Mouse (Mus musculus) spleen, postnatal 14 days (tissue): ENCODE data around the gene Slc22a4.
A peak's percentile ranks its signal among the peaks of the same experiment; 100 is the strongest.

Experiments
- DNase-seq, 2 experiments: peaks; one replicate each; pipeline ENCODE4 v3.0.0; 2021 to 2022; ENCODE audit warnings: low spot score in 2 of 2

The Slc22a4 gene

GRCm38 (mm10) chr11:54028044-54028951 lies at the start of gene Slc22a4:
Slc22a4 (minus strand) TSS chr11:54028090.
- DNase-seq = peak; percentile 78 to 79

GRCm38 (mm10) chr11:54076101-54076500 lies 48.2 kb upstream of the Slc22a4 start:
- DNase-seq = no peak

GRCm38 (mm10) chr11:54075353-54075752 lies 47.5 kb upstream of the Slc22a4 start:
- peak in 1 of 2 experiments; percentile 4 for DNase-seq

- DNase-seq = peak in 1 of 2 experiments; percentile 5
Observed at GRCm38 (mm10) chr11:54073291-54073690, 45.4 kb upstream of the Slc22a4 start.

GRCm38 (mm10) chr11:54071726-54072445 lies 44.0 kb upstream of the Slc22a4 start:
- DNase-seq = no peak

GRCm38 (mm10) chr11:54068520-54069371 lies 40.9 kb upstream of the Slc22a4 start, which contains the start of gene Pdlim4:
Pdlim4 (minus strand) TSS chr11:54069014.
- no peak for DNase-seq

- no peak for DNase-seq
Observed at GRCm38 (mm10) chr11:54067996-54068519, 40.2 kb upstream of the Slc22a4 start.

GRCm38 (mm10) chr11:54067318-54067995 lies 39.6 kb upstream of the Slc22a4 start:
- DNase-seq = no peak

- DNase-seq = no peak
Observed at GRCm38 (mm10) chr11:54066400-54066799, 38.5 kb upstream of the Slc22a4 start.

- DNase-seq = no peak
Observed at GRCm38 (mm10) chr11:54065915-54066178, 38.0 kb upstream of the Slc22a4 start.

- DNase-seq = no peak
Observed at GRCm38 (mm10) chr11:54065106-54065914, 37.4 kb upstream of the Slc22a4 start.

GRCm38 (mm10) chr11:54064412-54064978 lies 36.6 kb upstream of the Slc22a4 start:
- DNase-seq = no peak

GRCm38 (mm10) chr11:54063472-54063775 lies 35.5 kb upstream of the Slc22a4 start:
- DNase-seq = no peak

- no peak for DNase-seq
Observed at GRCm38 (mm10) chr11:54062753-54063471, 35.0 kb upstream of the Slc22a4 start.

GRCm38 (mm10) chr11:54062086-54062752 lies 34.3 kb upstream of the Slc22a4 start:
- no peak for DNase-seq

- DNase-seq = no peak
Observed at GRCm38 (mm10) chr11:54060316-54060715, 32.4 kb upstream of the Slc22a4 start.

GRCm38 (mm10) chr11:54059526-54059925 lies 31.6 kb upstream of the Slc22a4 start:
- no peak for DNase-seq

GRCm38 (mm10) chr11:54058643-54059042 lies 30.8 kb upstream of the Slc22a4 start:
- DNase-seq = no peak

- no peak for DNase-seq
Observed at GRCm38 (mm10) chr11:54058056-54058617, 30.2 kb upstream of the Slc22a4 start.
